ENCODE assay signal across 21 mouse cellular contexts in genomic region chr8:86368062-86368461, GRCm38 (mm10).
DNase-seq lines count a peak whose midpoint lies in the region; ATAC-seq lines count a peak whose summit lies in the region.
"Had no signal": no experiment of that assay in that cellular context is flagged by ENCODE, and none has a peak within 500 bp of the region (broad histone marks: within the 10 kb centered on the region; RNA-seq: fewer than 3 reads in every experiment).

No protein-coding gene starts in this region.

- H3K27me3 ChIP-seq in forebrain, embryonic 14.5 days (replicated peaks; ENCODE audit: control insufficient read depth, insufficient read depth, low read length): no peaks in the 10 kb centered on the region
- H3K27me3 ChIP-seq in forebrain, embryonic 10.5 days (ENCODE audit: poor library complexity, severe bottlenecking): no peaks in the 10 kb centered on the region
- no peaks in the 10 kb centered on the region for H3K27me3 ChIP-seq in hindbrain, embryonic 15.5 days
- no peaks in the 10 kb centered on the region for H3K27me3 ChIP-seq in hindbrain, embryonic 12.5 days
- H3K27me3 ChIP-seq in midbrain, embryonic 14.5 days (ENCODE audit: control insufficient read depth, insufficient read depth, low read length): no peaks in the 10 kb centered on the region
- H3K27me3 ChIP-seq: liver, embryonic 15.5 days; lung, embryonic 15.5 days; megakaryocyte, embryonic 14.5 days; neural tube, embryonic 13.5 days had no signal

- no peaks in the 10 kb centered on the region for H3K4me1 ChIP-seq in forebrain, embryonic 14.5 days (ENCODE audit: control insufficient read depth, insufficient read depth, low read length)
- no peaks in the 10 kb centered on the region for H3K4me1 ChIP-seq in forebrain, embryonic 10.5 days
- 0 out of 2 replicates have a peak, but pooled peaks cover 14% of the 10 kb centered on the region for H3K4me1 ChIP-seq in hindbrain, embryonic 15.5 days (replicated peaks)
- H3K4me1 ChIP-seq in hindbrain, embryonic 12.5 days: no peaks in the 10 kb centered on the region
- 0 out of 2 replicates have a peak, but pooled peaks cover 3% of the 10 kb centered on the region for H3K4me1 ChIP-seq in midbrain, embryonic 14.5 days (ENCODE audit: control insufficient read depth, insufficient read depth, low read length)
- H3K4me1 ChIP-seq: liver, embryonic 15.5 days; lung, embryonic 15.5 days; megakaryocyte, embryonic 14.5 days had no signal

- H3K36me3 ChIP-seq in forebrain, embryonic 14.5 days (ENCODE audit: control insufficient read depth, insufficient read depth, low read length): no peaks in the 10 kb centered on the region
- H3K36me3 ChIP-seq in forebrain, embryonic 10.5 days (replicated peaks): no peaks in the 10 kb centered on the region
- no peaks in the 10 kb centered on the region for H3K36me3 ChIP-seq in hindbrain, embryonic 15.5 days
- H3K36me3 ChIP-seq in hindbrain, embryonic 12.5 days: no peaks in the 10 kb centered on the region
- H3K36me3 ChIP-seq in midbrain, embryonic 14.5 days (ENCODE audit: control insufficient read depth, insufficient read depth, low read length): no peaks in the 10 kb centered on the region
- H3K36me3 ChIP-seq: liver, embryonic 15.5 days; lung, embryonic 15.5 days; neural tube, embryonic 13.5 days had no signal

- peak; percentile 41 for DNase-seq in forebrain, embryonic 14.5 days (ENCODE audit: low spot score)
- no peak for DNase-seq in forebrain, embryonic 10.5 days (ENCODE audit: extremely low spot score, low spot score)
- peak; percentile 56 for DNase-seq in midbrain, embryonic 14.5 days
- no peak for DNase-seq in right cerebral cortex, adult 18-20 months
- DNase-seq: adrenal gland, postnatal 14 days; cerebellum, adult 9-11 months; gastrocnemius, postnatal 36 days; kidney, adult 2 months; kidney, postnatal 10 days; left cerebral cortex, postnatal 4 days; liver; lung, postnatal 36 days had no signal

- H3K9ac ChIP-seq in forebrain, embryonic 14.5 days (ENCODE audit: low read length): no peak overlapping the region
- H3K9ac ChIP-seq in hindbrain, embryonic 15.5 days: no peak overlapping the region
- H3K9ac ChIP-seq in hindbrain, embryonic 12.5 days: no peak overlapping the region
- no peak overlapping the region for H3K9ac ChIP-seq in midbrain, embryonic 14.5 days (replicated peaks; ENCODE audit: low read length)
- H3K9ac ChIP-seq: liver, embryonic 15.5 days; lung, embryonic 15.5 days; neural tube, embryonic 13.5 days had no signal

- H3K4me2 ChIP-seq in forebrain, embryonic 14.5 days (ENCODE audit: low read length): no peak overlapping the region
- H3K4me2 ChIP-seq in hindbrain, embryonic 15.5 days: no peak overlapping the region
- H3K4me2 ChIP-seq in hindbrain, embryonic 12.5 days (replicated peaks): no peak overlapping the region
- no peak overlapping the region for H3K4me2 ChIP-seq in midbrain, embryonic 14.5 days (ENCODE audit: low read length)
- H3K4me2 ChIP-seq: liver, embryonic 15.5 days; lung, embryonic 15.5 days; neural tube, embryonic 13.5 days had no signal

- H3K4me3 ChIP-seq in forebrain, embryonic 14.5 days (ENCODE audit: low read depth, low read length): no peak overlapping the region
- H3K4me3 ChIP-seq in forebrain, embryonic 10.5 days: no peak overlapping the region
- H3K4me3 ChIP-seq in hindbrain, embryonic 15.5 days: no peak overlapping the region
- no peak overlapping the region for H3K4me3 ChIP-seq in hindbrain, embryonic 12.5 days
- no peak overlapping the region for H3K4me3 ChIP-seq in midbrain, embryonic 14.5 days (replicated peaks; ENCODE audit: low read depth, low read length)
- H3K4me3 ChIP-seq: erythroblast, embryonic 14.5 days; liver, embryonic 15.5 days; lung, embryonic 15.5 days; megakaryocyte, embryonic 14.5 days; neural tube, embryonic 13.5 days had no signal

- H3K27ac ChIP-seq in forebrain, embryonic 14.5 days (ENCODE audit: low read depth, low read length): no peak overlapping the region
- H3K27ac ChIP-seq in forebrain, embryonic 10.5 days: no peak overlapping the region
- peak overlapping the region; percentile 42; the same call in 1 of the 2 replicates for H3K27ac ChIP-seq in hindbrain, embryonic 15.5 days (replicated peaks)
- no peak overlapping the region for H3K27ac ChIP-seq in hindbrain, embryonic 12.5 days
- peak overlapping the region; percentile 49; the same call in 1 of the 2 replicates for H3K27ac ChIP-seq in midbrain, embryonic 14.5 days (replicated peaks; ENCODE audit: low read depth, low read length)
- H3K27ac ChIP-seq: liver, embryonic 15.5 days; lung, embryonic 15.5 days; neural tube, embryonic 13.5 days had no signal

- ATAC-seq in forebrain, embryonic 14.5 days: no peak
- no peak for ATAC-seq in hindbrain, embryonic 15.5 days (ENCODE audit: low FRiP score, low read depth)
- ATAC-seq in hindbrain, embryonic 12.5 days (ENCODE audit: low FRiP score): no peak
- ATAC-seq in midbrain, embryonic 14.5 days (ENCODE audit: low FRiP score, low TSS enrichment): no peak; the same call in 1 of the 2 replicates
- no peak for ATAC-seq in erythroblast, adult 5-6 weeks (replicated peaks; ENCODE audit: low FRiP score, poor library complexity, severe bottlenecking)
- ATAC-seq: CD4-positive, CD25-positive, alpha-beta regulatory T cell, adult 4 months had no signal

- no peaks in the 10 kb centered on the region for H3K9me3 ChIP-seq in forebrain, embryonic 14.5 days (replicated peaks; ENCODE audit: control insufficient read depth, low read length)
- H3K9me3 ChIP-seq in forebrain, embryonic 10.5 days: no peaks in the 10 kb centered on the region
- no peaks in the 10 kb centered on the region for H3K9me3 ChIP-seq in hindbrain, embryonic 15.5 days
- H3K9me3 ChIP-seq in hindbrain, embryonic 12.5 days (replicated peaks): 0 out of 2 replicates have a peak, but pooled peaks cover 3% of the 10 kb centered on the region
- no peaks in the 10 kb centered on the region for H3K9me3 ChIP-seq in midbrain, embryonic 14.5 days (ENCODE audit: control insufficient read depth, low read length)
- H3K9me3 ChIP-seq: liver, embryonic 15.5 days; lung, embryonic 15.5 days; megakaryocyte, embryonic 14.5 days; neural tube, embryonic 13.5 days had no signal

- 63% methylated on average over 5 of the region's 5 CpGs for WGBS in forebrain, embryonic 14.5 days
- WGBS in forebrain, embryonic 10.5 days: 83% methylated on average over 5 of the region's 5 CpGs
- WGBS in hindbrain, embryonic 15.5 days: 36% methylated on average over 5 of the region's 5 CpGs
- WGBS in hindbrain, embryonic 12.5 days: 59% methylated on average over 5 of the region's 5 CpGs
- 38% methylated on average over 5 of the region's 5 CpGs for WGBS in midbrain, embryonic 14.5 days

Comparison
In these comparisons a context has a peak if more than half of its experiments do, and no peak if none do; other contexts are left out.
1. DNase-seq: peak in forebrain, embryonic 14.5 days (single experiment) and midbrain, embryonic 14.5 days (single experiment); none in forebrain, embryonic 10.5 days (single experiment) and right cerebral cortex, adult 18-20 months (single experiment).
2. H3K27ac ChIP-seq: peak in hindbrain, embryonic 15.5 days (single experiment) and midbrain, embryonic 14.5 days (single experiment); none in forebrain, embryonic 14.5 days (single experiment), forebrain, embryonic 10.5 days (single experiment) and hindbrain, embryonic 12.5 days (single experiment).